Mouse (Mus musculus) cerebellum, postnatal 36 days (tissue): ENCODE measurements around the gene Eloa.
"Not testable (repeated sequence)": the region's sequence is repeated elsewhere in the genome, so short reads cannot be mapped to it uniquely, and the experiment has no call there.

Experiments
- DNase-seq, 2 experiments: peaks; one replicate each; pipeline ENCODE4 v3.0.0; 2021 to 2022; ENCODE audit warnings: mixed read lengths in 2 of 2

The Eloa gene

DNA sequence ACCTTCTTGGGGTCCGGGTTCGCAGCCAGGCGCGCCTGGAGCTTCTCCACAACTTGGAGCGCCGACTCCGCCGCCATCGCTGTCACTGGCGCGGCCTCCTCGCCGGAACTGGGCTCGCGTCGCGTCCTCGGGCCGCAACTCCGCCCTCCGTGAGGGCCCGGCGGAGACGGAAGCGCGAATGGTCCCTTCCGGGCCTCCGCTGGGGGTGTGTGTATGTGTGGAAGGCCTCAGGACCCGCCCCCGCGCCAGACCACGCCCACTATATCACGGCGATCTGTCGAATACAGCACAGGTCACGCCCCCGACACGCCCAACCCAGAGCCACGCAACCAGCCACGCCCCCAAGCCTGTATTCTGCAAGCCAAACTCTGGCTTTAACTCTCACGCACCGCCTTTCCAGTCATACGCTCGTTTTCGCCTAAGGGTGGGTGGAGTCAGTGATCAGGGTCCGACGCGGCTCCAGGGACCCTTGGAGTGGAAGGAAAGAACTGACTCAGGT is at the start of gene Eloa:
Gene Eloa, minus strand, starts transcription at position 215 of the 499 bp plus-strand sequence.
- DNase-seq: peak; percentile 98 to 99

DNA sequence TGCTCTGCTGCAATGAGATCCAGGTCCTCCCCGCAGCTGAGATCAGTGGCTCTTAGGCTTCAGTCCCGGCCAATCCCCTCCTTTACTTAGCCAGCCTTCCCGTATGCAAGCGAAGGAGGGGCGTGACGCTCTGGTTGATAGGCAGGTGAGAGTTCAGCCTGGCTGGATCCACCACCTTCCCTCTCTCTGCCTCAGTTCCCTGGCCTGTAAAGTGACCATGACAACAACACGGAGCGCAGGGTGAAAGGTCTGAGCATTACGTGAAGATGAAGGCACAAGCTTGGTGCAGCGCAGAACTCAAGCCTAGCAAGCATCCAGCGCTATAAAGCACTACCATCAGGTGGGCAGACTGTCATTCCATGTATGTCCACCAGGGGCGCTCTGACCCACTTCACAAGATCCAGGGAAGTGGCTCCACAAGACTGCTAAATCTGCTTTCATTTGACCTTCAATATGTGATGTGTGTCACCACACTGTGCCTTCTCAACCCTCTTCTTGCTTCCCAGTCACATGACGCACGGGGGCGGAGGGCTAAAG is 49.7 kb upstream of the Eloa start:
- peak; percentile 76 to 79 for DNase-seq

DNA sequence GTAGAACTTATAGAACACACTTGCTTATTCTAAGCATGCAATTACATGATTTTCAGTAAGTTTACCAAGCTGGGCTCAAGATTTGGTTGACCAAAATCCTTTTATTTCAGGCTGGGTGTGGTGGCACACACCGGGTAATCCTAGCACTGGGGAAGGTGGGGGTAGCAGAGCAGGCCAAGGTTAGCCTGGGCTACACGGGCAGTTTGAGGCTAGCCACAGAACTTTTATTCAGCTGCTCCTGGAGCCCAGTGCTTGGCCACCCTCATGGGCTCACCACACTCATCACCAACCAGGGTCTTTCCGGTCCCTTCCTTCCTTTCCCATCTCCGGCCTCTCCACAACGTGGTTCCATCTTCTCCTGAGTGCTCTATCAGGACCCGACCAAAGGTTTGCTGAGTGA is 49.0 kb upstream of the Eloa start:
- no peak for DNase-seq

DNA sequence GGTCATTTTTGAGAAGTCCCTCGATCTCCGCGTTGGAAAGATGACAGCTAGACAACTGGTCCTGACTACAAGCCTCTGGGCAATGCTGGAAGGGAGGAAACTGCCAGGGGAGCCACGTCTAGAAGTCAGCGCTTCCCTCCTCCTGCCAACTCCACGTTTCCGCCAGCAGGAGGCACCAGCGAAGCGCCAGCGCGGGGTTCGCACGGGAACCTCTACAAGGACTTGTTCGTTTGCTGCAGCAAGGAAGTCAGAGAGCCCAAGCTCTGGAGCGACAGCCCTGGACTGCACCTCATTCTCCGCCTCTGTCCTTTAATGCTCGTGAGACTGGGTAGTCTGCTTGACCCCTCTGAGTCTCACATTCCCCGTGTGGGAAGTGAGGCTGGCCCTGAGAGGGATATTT is 48.4 kb upstream of the Eloa start:
- DNase-seq: peak; percentile 54 to 63

DNA sequence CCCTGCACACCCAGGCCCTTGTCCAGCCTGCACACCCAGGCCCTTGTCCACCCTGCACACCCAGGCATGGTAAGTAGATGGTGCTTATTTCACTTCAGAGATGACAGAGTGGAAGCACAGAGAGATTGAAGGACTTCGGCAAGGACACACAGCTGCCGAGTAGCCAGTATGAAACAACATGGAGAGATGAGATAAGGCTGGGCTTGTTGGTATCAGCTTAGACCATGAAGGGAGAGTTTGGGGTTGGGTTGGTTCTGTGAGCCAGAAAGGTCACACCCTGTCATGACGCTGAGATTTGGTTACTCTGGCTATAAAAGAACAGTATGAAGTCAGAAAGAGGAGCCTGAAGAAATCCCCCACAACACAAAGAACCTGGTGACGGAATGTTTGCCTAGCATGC is 47.8 kb upstream of the Eloa start:
- no peak for DNase-seq

DNA sequence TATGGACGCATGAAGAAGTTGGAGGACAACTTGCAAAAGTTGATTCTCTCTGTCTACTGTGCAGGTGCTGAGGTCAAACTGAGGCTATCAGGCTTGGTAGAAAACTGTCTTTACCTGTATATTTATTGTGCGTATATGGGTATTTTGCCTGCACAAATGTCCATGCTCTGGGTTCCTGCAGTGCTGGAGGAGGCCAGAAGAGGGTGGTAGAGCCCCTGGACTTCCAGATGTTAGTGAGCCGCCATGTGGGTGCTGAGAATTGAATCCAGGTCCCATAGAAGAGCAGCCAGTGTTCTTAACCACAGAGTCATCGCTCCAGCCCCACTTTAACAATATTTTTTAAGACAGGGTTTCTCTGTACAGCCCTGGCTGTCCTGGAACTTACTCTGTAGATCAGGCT is 41.6 kb upstream of the Eloa start:
- no peak for DNase-seq

DNA sequence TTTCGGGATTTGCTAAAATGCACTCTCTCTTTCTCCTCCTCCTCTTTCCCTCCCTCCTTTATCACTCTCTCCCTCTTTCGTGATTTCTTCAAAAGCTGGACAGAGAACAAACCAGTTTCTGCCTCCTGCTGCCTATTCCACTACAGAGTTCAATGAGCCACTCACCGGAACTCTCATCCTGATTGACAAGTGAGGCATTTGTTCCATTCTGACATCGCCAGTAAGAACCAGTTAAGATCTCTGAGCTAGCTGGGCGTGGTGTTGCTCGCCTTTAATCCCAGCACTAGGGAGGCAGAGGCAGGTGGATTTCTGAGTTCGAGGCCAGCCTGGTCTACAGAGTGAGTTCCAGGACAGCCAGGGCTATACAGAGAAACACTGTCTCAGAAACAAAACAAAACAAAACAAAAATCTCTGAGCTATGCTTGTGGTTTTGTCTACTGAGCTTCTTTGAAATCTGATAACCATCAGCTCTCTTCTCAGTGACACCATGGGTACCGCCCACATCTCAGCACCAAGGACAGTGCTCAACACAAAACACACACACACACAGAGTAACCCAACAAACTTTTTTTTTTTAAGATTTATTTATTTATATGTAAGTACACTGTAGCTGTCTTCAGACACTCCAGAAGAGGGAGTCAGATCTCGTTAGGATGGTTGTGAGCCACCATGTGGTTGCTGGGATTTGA is 38.4 kb upstream of the Eloa start:
- DNase-seq: not testable (repeated sequence)

DNA sequence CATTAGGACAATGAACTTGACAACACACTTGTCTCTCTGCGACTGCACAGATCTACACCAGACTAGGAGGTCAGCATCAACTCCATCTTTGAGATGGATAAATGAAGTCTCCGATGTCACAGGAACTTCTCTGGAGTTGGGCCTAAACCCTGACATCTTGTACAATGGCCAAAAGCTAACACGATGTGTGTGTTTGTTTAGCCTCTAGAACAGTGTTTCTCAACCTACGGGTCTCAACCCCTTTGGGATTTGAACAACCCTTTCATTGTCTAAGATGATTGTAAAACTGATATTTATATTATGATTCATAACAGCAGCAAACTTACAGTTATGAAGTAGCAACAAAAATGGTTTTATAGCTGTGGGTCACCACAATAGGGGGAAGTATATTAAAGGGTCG is 36.4 kb upstream of the Eloa start:
- no peak for DNase-seq

DNA sequence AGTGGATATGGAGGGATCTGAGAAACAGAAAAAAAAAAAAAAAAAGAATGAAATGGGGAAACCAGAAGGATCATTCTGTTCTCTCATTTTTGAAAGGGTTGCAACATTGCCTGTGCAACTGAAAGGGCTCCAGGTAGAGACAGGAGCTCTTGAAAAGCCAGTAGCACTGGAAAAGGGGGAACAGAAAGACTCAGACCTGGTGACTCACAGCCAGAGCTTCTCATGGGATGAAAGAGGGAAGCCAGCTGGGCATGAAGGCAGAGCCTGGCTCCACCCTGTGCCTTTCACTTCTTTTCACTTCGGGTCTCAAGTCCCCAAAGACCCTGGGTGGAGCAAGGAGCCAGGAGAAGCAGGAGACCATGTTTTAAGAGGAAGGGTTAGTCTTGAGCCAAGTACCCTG is 34.5 kb upstream of the Eloa start:
- DNase-seq: no peak

DNA sequence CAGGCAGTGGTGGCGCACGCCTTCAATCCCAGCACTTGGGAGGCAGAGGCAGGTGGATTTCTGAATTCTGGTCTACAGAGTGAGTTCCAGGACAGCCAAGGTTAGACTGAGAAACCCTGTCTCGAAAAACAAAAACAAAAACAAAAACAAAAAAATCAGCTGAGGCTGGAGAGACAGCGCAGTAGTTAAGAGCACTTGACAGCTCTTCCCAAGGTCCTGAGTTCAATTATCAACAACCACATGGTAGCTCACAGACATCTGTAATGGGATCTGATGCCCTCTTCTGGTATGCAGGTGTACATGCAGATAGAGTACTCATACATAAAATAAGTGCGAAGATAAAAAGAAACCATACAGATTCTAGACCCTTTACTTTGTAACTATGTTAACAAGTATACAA is 32.3 kb upstream of the Eloa start:
- DNase-seq: no peak

DNA sequence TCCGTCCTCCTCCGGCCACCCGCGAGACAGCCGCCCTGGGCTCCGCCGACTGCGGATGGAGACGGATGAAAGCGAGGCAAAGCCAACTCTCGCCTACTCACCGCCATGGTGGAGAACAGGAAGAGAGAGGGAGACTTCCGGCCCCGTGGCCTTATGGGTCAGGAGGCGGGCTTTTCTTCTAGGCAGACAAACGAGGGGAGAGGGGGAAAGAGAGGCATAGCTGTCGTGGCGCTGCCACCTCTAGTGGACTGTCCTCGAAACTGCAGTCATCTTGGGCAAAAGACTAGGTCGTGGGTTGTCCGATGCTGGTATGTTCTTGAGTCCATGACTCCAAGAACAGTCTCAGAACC is 31.7 kb upstream of the Eloa start, which contains the start of gene Rpl11:
Gene Rpl11, minus strand, starts transcription at position 182 of the 350 bp plus-strand sequence.
- DNase-seq: peak; percentile 92 to 93

DNA sequence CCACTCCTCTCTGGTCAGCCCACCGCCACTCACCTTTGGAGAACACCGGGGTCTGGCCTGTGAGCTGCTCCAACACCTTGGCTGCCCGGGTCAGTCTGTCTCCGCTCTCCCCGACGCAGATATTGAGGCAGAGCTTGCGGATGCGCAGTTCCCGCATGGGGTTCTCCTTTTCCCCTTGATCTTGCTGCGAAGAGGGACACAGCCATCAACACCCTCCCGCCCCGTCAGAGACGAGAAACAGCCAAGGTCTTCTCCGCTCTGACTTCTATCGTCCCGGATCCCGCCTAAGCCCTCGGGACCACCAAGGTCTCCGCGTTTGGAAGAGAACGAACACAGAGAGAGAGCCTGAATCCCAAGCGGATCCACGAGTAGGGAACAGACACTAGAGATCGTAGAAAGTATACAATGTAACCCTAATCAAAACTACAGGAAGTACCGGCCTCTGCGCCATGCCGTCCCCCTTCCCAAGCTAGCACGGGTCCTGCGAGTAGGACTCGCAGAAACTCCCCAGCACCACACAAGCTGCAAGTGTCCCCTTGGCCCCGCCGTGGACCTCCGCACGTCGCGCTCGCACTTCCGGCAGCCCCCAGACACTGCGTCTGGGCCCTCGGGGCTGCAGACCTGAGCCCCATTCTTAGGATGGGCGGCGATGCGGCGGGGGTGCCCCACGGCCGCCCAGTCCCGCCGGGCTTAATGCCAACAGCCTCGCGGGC is 31.1 kb upstream of the Eloa start:
- DNase-seq: no peak

DNA sequence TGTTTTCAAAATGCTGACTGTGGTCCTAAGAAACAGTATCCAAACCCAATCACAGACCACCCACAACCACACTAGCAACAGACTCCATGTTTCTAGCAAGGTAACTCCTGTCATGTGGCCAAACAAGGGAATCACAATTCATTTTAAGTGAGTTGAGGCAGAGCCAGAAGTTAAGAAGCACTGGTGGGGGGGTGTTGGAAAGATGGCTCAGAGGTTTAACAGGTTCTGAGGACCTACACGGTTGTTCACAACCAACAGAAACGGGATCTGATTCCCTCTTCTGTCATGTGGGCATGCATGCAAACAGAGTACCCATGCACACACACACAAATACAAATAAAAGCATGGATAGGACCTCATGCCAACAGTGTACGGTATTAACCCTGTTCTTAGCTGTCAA is 30.5 kb upstream of the Eloa start:
- DNase-seq: no peak

DNA sequence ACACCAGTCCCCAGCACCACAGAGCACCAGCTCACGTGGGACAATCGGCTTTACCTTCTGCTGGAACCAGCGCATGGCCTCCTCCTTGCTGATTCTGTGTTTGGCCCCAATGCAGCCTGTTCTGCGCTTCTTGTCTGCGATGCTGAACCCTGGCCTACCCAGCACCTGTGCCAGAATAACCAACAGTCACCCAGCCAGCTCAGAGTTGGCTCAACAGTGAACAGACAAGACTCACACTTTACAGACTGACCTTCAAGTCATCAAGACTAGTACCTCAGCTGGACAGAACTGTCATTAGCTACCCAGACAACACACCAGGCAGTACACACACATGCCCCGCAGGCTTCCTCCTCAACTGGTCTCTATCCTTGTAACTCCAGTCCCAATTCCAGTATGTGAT is 28.7 kb upstream of the Eloa start:
- DNase-seq: no peak

DNA sequence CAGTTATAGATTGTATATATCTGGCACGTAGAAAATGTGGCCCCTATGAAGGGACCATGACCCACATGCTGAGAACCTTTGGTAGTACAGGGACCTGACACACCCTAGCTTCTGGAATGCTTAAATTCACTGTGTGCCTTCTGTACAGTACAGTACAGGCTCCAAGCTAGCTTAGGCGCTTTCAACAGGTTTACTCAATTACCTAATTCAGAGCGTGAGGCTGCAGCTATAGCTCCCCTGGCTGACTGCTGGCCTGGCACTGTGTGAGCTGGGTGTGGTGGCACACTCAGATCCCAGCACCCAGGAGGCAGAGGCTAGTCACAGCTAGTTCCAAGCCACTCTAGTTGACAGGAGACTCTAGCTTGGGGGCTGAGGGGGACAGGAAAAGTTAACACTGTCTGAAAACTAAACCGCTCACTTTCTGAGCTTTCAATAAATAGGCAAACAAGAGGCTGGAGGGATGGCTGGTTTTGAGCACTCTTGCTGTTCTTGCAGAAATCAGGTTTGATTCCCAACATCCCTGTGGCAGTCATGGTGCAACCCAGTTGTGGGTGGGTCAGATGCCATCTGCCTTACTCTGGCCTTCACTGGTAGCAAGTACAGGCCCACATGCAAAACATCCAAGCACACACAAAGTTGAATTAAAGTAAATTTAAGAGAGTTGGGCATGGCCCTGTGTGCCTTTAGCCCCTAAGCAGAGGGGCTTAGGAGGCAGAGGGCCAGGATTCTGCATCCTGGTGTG is 26.9 kb upstream of the Eloa start:
- DNase-seq: no peak

DNA sequence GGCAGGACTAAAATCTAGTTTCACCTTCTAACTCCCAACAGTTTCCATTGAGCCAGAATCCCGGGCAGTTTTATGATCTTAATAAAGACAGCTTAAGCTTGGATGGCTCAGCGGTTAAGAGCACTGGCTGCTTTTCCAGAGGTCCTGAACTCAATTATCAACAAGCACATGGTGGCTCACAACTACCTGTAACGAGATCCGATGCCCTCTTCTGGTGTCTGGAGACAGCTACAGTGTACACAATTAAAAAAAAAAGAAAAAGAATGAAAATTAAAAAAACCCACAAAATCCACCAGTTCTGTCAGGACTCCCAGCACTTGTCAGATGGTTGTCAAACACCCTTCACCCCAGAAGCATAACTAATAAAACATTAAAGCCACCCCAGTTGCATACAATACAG is 26.1 kb upstream of the Eloa start:
- no peak for DNase-seq

DNA sequence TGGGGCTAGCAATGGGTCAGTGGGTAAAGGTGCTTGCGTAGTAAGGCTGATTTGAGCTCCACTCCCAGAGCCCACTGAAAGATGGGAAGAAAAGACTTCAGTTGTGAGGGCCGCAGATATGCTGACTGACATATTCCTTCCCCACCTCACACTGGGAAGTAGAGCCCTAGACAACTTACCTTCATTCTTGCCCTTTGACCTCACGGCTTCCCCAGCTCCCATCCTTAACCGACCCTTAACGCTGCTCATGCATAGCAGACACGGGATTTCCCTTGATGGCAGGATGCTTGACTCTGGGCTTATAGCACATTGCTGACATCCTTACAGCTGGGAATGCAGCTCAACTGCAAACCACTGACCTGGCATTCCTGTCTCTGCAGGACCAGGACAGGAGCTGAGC is 25.3 kb upstream of the Eloa start:
- no peak for DNase-seq

DNA sequence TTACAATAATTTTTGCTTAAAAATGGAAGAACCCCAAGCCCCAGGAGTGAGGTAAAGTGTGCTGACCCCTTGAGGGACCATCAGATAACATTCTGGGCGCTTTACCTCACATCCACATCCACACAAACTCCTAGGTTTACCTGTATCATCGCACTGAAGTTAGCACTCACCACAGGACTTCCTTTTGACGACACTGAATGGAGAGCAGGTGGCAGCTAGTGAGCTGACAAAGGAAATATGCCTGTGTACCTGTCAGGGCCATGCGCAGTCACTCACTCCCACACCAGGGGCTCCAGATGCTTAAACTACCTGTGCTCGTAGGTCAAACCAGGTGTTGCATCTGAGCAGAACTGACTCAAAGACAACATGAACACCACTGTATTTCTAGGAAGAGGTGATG is 23.5 kb upstream of the Eloa start:
- no peak for DNase-seq

DNA sequence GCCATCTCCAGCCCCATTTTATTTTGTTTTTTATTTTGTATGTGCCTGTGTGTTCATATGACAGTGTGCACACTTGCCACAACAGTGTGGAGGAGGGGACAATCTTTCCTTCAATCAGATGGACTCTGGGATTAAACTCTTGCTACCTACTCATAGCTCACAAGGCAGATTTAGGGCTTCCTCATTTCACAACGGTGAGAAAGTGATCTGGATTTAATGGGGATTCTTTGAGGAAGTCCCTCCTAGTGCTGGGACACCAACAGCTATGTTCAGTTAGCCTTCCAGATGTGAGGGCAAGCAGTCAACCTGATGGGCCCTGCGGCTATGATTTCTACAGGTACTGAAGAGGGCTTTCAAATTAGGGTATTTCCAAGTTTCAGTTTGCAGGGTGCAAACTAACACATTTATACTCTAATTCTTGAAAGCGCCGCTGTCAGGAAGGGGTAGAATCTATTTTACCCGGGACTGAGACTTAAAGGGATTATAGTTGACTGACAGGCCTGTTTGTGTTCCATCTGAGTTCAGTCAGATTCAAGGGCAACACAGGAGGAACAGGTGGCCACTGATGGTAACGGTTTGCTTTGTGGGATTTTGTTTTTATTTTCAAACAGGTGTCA is 22.3 kb upstream of the Eloa start:
- DNase-seq: no peak

DNA sequence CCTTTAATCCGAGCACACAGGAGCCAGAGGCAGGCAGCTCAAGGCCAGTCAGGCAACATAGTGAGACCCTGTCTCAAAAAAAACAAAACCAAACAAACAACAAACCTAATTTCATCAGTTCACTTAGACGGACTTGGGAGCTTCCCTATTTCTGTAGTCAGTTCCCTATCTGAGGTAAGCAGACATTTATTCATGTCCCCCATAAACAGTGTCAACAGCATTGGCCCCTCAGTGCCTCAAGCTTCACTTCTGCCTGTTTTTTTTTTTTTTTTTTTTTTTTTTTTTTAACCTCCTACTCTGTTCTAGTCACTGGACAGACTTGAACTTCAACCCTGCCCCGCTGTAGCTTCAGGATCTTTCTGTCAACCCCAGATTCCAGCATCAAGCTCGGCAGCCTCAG is 13.5 kb upstream of the Eloa start:
- DNase-seq: no peak

DNA sequence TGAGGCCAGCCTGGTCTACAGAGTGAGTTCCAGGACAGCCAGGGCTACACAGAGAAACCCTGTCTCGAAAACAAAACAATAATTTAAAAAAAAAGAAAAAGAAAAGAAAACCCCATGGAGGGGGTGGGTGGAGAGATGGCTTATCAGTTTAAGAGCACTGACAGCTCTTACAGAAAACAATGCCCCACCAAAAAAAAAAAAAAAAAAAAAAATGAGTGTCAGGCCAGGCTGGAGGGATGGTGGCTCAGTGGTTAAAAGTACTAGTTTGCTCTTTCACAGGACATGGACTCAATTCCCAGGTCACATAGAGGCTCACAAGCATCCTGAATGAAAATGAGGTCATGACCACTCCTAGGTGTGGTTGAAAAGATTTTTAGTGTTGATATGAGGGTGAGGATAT is 11.7 kb upstream of the Eloa start:
- no peak for DNase-seq

DNA sequence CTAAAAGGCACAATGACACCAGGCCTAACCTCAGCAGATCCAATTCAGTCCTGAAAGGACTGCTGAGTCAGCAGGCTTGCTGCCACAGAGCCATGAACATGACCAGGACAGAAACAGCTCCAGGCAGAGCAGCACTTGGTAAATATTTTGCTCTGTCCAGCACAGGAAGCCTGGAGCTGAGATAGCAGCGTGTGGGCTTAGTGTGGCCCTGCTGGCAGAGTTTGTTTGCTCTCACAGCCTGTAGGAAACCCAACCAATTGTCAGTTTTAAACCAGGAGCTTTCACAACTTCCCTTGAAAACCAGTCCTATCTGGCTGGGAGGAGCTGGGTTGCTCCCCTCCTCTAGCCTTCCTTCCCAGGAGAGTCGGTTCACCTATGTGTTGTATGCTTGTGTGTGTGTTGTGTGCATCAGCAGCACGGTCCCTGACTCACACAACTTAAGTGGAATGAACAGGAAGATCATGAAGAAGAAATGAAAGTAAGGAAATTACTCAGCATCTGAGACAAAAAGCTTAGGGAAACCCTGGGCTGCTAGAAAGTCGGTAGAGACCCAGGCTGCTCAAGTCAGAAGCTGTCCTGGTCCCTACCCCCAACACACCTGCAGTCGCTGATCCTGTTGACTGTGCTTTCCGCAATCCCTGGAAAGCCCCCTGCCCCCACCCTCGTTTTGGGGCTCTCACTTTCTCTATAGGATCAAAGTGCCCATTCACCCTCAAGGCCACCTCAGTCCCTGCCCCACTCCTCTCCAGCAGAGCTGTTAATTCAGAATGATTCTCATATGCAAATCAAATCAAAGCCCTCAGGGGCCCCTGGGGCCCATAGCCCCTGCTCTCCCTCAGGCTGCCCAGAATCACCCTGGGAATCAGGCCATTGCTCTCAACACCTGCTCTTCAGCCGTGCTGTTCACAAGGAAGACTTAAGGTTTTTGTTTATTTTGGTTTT is 9.7 kb upstream of the Eloa start:
- DNase-seq: no peak
